Mouse (Mus musculus) intestine, postnatal 0 days (tissue): ENCODE results near the gene Slc38a10. TPM values are rescaled to one million over a fixed set of nuclear protein-coding genes. Genes with fewer than 3 reads are reported as not detected.

Experiments
- ATAC-seq: fragments of 200-750 bp; cut with Nextera tagmentation; 2 replicates; pipeline ENCODE4 v1.8.0; 2017; ENCODE audit warnings: mild to moderate bottlenecking, moderate TSS enrichment, moderate library complexity
- H3K27ac ChIP-seq: fragments of 300-500 bp; sonication (generic); 2 replicates; pipeline ENCODE4 v1.5.1; 2014; ENCODE audit warnings: mild to moderate bottlenecking, low read depth, low read length, moderate library complexity
- H3K27me3 ChIP-seq: fragments of 300-500 bp; sonication (generic); replicated peaks from 2 replicates; pipeline ENCODE4 v1.6.1; 2014; ENCODE audit warnings: low read length, mixed read lengths; ENCODE audit not compliant: control insufficient read depth, insufficient read depth
- H3K36me3 ChIP-seq: fragments of 300-500 bp; sonication (generic); 2 replicates; pipeline ENCODE4 v1.6.1; 2014; ENCODE audit warnings: mild to moderate bottlenecking, moderate library complexity; ENCODE audit not compliant: control insufficient read depth, insufficient read depth
- H3K4me1 ChIP-seq: fragments of 300-500 bp; sonication (generic); replicated peaks from 2 replicates; pipeline ENCODE4 v1.6.1; 2014; ENCODE audit warnings: antibody characterized with exemption, low read length, mixed read lengths; ENCODE audit not compliant: control insufficient read depth, insufficient read depth
- H3K4me2 ChIP-seq: fragments of 300-500 bp; sonication (generic); replicated peaks from 2 replicates; pipeline ENCODE4 v1.6.1; 2014; ENCODE audit warnings: low read depth, mild to moderate bottlenecking, moderate library complexity
- H3K4me3 ChIP-seq: fragments of 300-500 bp; sonication (generic); 2 replicates; pipeline ENCODE4 v1.5.1; 2014; ENCODE audit warnings: low read depth, low read length
- H3K9ac ChIP-seq: fragments of 300-500 bp; sonication (generic); 2 replicates; pipeline ENCODE4 v1.6.1; 2014; ENCODE audit warnings: mild to moderate bottlenecking, low read depth, low read length
- H3K9me3 ChIP-seq: fragments of 300-500 bp; sonication (generic); 2 replicates; pipeline ENCODE4 v1.6.1; 2016; ENCODE audit warnings: mixed run types; ENCODE audit not compliant: control insufficient read depth
- CTCF ChIP-seq: sonication (generic); IDR thresholded peaks from 2 replicates; pipeline ENCODE4 v1.5.1; 2016; ENCODE audit warnings: low read depth, mild to moderate bottlenecking, control low read depth, antibody characterized with exemption, moderate library complexity
- WGBS: fragments of 180-500 bp; shearing (Covaris S2); extraction: QIAGEN DNeasy Blood & Tissue Kit; methylation state at CpG from one replicate; pipeline ENCODE4 v1.1.7; 2014; 5-methylcytosine and 5-hydroxymethylcytosine counted together
- polyA plus RNA-seq: library from polyadenylated mRNA; unstranded; fragments of >200 nt; fragmentation: Nextera tagmentation; extraction: Ambion mirVana; gene quantifications from 2 replicates; pipeline ENCODE4 v1.2.1, GENCODE M21; 2015

The Slc38a10 gene
- polyA plus RNA-seq, 1 experiment from 2014 or later = 56.4 TPM

DNA sequence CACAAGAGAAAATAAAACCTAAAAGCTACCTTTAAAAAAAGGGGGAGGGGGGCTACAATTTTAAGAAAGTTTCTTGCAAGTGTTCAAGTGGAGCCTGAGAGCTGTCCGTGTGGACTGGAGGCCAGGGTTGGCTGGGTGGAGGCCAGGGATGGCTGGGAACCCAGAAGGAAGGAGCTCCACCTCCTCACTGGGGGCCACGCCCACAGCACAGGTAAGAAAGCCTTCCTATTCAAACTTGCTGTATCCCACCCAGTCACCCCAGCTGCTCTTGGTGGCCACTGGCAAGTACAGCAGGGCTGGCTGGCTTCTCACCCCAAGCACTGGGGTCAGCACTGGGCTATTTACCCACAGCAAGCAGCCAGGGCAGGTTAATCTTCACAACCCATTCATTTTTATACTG, 44.1 kb downstream of the Slc38a10 start:
- H3K9ac ChIP-seq = no peak overlapping the region
- no peaks in the 10 kb centered on the region for H3K27me3 ChIP-seq
- peaks cover 65% of the 10 kb centered on the region for H3K36me3 ChIP-seq
- TF ChIP-seq CTCF = no peak
- no peak overlapping the region for H3K4me3 ChIP-seq
- no peak overlapping the region for H3K27ac ChIP-seq
- H3K4me2 ChIP-seq = no peak overlapping the region
- ATAC-seq = no peak
- H3K9me3 ChIP-seq = no peaks in the 10 kb centered on the region
- no peaks in the 10 kb centered on the region for H3K4me1 ChIP-seq
- WGBS = 42% methylated on average over 2 of the region's 2 CpGs

- no peak for ATAC-seq
- TF ChIP-seq CTCF = no peak
- 54% methylated on average over 3 of the region's 3 CpGs for WGBS
- H3K27me3 ChIP-seq = no peaks in the 10 kb centered on the region
- H3K9me3 ChIP-seq = no peaks in the 10 kb centered on the region
- 0 out of 2 replicates have a peak, but pooled peaks cover 4% of the 10 kb centered on the region for H3K4me1 ChIP-seq
- no peak overlapping the region for H3K9ac ChIP-seq
- peaks cover 45% of the 10 kb centered on the region for H3K36me3 ChIP-seq
- H3K4me2 ChIP-seq = no peak overlapping the region
- H3K27ac ChIP-seq = no peak overlapping the region
- no peak overlapping the region for H3K4me3 ChIP-seq
Observed at GRCm38 (mm10) chr11:120103431-120103997, 47.6 kb downstream of the Slc38a10 start.

GRCm38 (mm10) chr11:120101036-120101435, 50.1 kb downstream of the Slc38a10 start:
- ATAC-seq = no peak
- Histone ChIP-seq H3K9me3 (no peaks in the 10 kb centered on the region), H3K4me1 (peaks cover 11% of the 10 kb centered on the region; the same call in 1 of the 2 replicates), H3K27me3 (no peaks in the 10 kb centered on the region), H3K4me2 (no peak overlapping the region), H3K36me3 (peaks cover 37% of the 10 kb centered on the region), H3K27ac (no peak overlapping the region), H3K9ac (no peak overlapping the region), H3K4me3 (no peak overlapping the region)
- TF ChIP-seq CTCF = peak; percentile 94
- 1% methylated on average over 3 of the region's 3 CpGs for WGBS

DNA sequence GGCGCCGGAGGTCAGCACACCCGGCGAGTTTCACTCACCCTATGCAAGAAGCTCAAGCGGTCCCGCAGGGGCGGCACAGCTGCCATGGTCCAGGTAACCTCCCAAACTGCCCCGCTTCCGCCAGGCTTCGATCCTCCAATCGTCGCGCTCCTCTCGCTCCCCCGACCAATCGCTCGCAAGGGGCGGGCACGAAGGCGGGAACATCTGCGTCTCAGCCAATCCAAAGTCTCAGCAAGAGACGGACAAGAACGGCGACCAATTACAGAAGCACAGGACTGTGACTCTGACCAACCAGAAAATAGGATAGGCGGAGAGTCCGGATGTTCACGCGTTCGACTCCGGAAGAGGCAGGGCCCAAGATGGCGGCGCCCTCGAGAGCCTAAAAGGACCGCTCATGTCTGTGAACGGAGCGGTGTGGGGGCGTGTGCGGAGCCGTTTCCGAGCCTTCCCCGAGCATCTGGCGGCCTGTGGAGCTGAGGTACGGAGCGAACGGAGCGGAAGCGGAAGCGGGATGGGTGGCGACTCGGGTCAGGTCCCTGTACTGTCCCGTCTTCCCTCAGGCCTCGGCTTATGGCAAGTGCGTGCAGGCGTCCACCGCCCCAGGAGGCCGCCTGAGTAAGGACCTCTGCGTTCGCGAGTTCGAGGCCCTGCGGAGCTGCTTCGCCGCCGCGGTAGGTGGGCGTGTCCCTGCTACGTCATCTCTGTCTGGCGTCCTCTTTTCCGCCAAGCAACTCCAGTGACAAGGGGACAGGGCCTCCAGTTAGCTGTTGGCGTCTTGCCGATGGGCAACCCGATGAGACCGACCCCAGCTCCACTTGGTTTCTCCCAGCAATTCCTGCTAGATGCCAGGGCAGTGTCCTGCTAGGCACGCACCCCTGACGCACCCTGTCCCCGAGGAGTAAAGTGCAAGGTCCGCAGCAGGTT, 52.3 kb downstream of the Slc38a10 start, which contains the start of the genes Tepsin and Ndufaf8:
Gene Tepsin (minus strand): TSS at position 144 of the 924 bp plus-strand sequence.
Gene Ndufaf8 (plus strand): TSS at position 341 of the 924 bp plus-strand sequence.
- under 1% methylated on average over 77 of the region's 77 CpGs for WGBS
- H3K27me3 ChIP-seq = no peaks in the 10 kb centered on the region
- H3K27ac ChIP-seq = peak within 1 kb of the TSS; percentile 98
- ATAC-seq = peak; percentile 96
- H3K9me3 ChIP-seq = no peaks in the 10 kb centered on the region
- TF ChIP-seq CTCF = no peak
- peak within 1 kb of the TSS; percentile 86 for H3K4me3 ChIP-seq
- peaks cover 37% of the 10 kb centered on the region for H3K36me3 ChIP-seq
- H3K4me1 ChIP-seq = peaks cover 11% of the 10 kb centered on the region; the same call in 1 of the 2 replicates
- H3K4me2 ChIP-seq = peak within 1 kb of the TSS; percentile 90
- peak within 1 kb of the TSS; percentile 80 for H3K9ac ChIP-seq

- peak; percentile 16; the same call in 1 of the 2 replicates for ATAC-seq
- peaks cover 61% of the 10 kb centered on the region for H3K36me3 ChIP-seq
- TF ChIP-seq CTCF = peak; percentile 40
- no peaks in the 10 kb centered on the region for H3K9me3 ChIP-seq
- no peak overlapping the region for H3K4me2 ChIP-seq
- peaks cover 6% of the 10 kb centered on the region; the same call in 1 of the 2 replicates for H3K4me1 ChIP-seq
- WGBS = 76% methylated on average over 20 of the region's 23 CpGs
- no peak overlapping the region for H3K4me3 ChIP-seq
- H3K9ac ChIP-seq = no peak overlapping the region
- H3K27ac ChIP-seq = no peak overlapping the region
- no peaks in the 10 kb centered on the region for H3K27me3 ChIP-seq
Observed at GRCm38 (mm10) chr11:120092817-120093591, 58.1 kb downstream of the Slc38a10 start.
